30 mouse cellular contexts compared by ENCODE assay signal in genomic region chr4:111067330-111067729, GRCm38 (mm10).
"Had no signal": no experiment of that assay in that cellular context is flagged by ENCODE, and none has a peak within 500 bp of the region (broad histone marks: within the 10 kb centered on the region; RNA-seq: fewer than 3 reads in every experiment).

No protein-coding gene starts in this region.

- H3K27me3 ChIP-seq: limb, embryonic 12.5 days; limb, embryonic 13.5 days; limb, embryonic 15.5 days; liver, embryonic 12.5 days; liver, embryonic 13.5 days; liver, embryonic 15.5 days; lung, embryonic 15.5 days; megakaryocyte, embryonic 14.5 days; midbrain, embryonic 12.5 days; midbrain, embryonic 13.5 days; midbrain, embryonic 15.5 days; neural tube, embryonic 12.5 days had no signal

- H3K27ac ChIP-seq: limb, embryonic 10.5 days; limb, embryonic 12.5 days; limb, embryonic 13.5 days; limb, embryonic 15.5 days; liver, embryonic 12.5 days; liver, embryonic 13.5 days; liver, embryonic 14.5 days; liver, embryonic 15.5 days; lung, embryonic 15.5 days; macrophage; midbrain, embryonic 10.5 days; midbrain, embryonic 12.5 days; midbrain, embryonic 13.5 days; midbrain, embryonic 15.5 days; neural tube, embryonic 12.5 days had no signal

- DNase-seq: left cerebral cortex, postnatal 4 days; liver; liver, embryonic 13.5 days; liver, postnatal 0 days; lung, adult 18-20 months; lung, adult 2 months; lung, embryonic 14.5 days; lung, postnatal 10 days; lung, postnatal 14 days; lung, postnatal 36 days; lung, postnatal 4 days; midbrain, embryonic 14.5 days had no signal

- H3K4me3 ChIP-seq: limb, embryonic 10.5 days; limb, embryonic 12.5 days; limb, embryonic 13.5 days; limb, embryonic 15.5 days; liver, embryonic 12.5 days; liver, embryonic 13.5 days; liver, embryonic 15.5 days; lung, embryonic 15.5 days; megakaryocyte, embryonic 14.5 days; midbrain, embryonic 10.5 days; midbrain, embryonic 12.5 days; midbrain, embryonic 13.5 days; midbrain, embryonic 15.5 days; myocyte; neural tube, embryonic 12.5 days had no signal

- H3K4me1 ChIP-seq: limb, embryonic 10.5 days; limb, embryonic 12.5 days; limb, embryonic 13.5 days; limb, embryonic 15.5 days; liver, embryonic 12.5 days; liver, embryonic 13.5 days; liver, embryonic 15.5 days; lung, embryonic 15.5 days; megakaryocyte, embryonic 14.5 days; midbrain, embryonic 10.5 days; midbrain, embryonic 12.5 days; midbrain, embryonic 13.5 days; midbrain, embryonic 15.5 days; neural tube, embryonic 12.5 days had no signal

- ATAC-seq: liver, embryonic 12.5 days; liver, postnatal 0 days; lung, postnatal 0 days; midbrain, embryonic 13.5 days; midbrain, embryonic 15.5 days; midbrain, embryonic 16.5 days had no signal

- H3K9me3 ChIP-seq: limb, embryonic 10.5 days; limb, embryonic 12.5 days; limb, embryonic 13.5 days; limb, embryonic 15.5 days; liver, embryonic 12.5 days; liver, embryonic 13.5 days; liver, embryonic 15.5 days; lung, embryonic 15.5 days; megakaryocyte, embryonic 14.5 days; midbrain, embryonic 10.5 days; midbrain, embryonic 12.5 days; midbrain, embryonic 13.5 days; midbrain, embryonic 15.5 days; neural tube, embryonic 12.5 days had no signal

- H3K36me3 ChIP-seq: limb, embryonic 10.5 days; limb, embryonic 12.5 days; limb, embryonic 13.5 days; limb, embryonic 15.5 days; liver, embryonic 12.5 days; liver, embryonic 13.5 days; liver, embryonic 15.5 days; lung, embryonic 15.5 days; midbrain, embryonic 10.5 days; midbrain, embryonic 12.5 days; midbrain, embryonic 13.5 days; midbrain, embryonic 15.5 days; neural tube, embryonic 12.5 days had no signal
